Mouse (Mus musculus) kidney, adult 8-10 months (tissue): ENCODE results near the gene Gm21118.
"Not testable (repeated sequence)": the region's sequence is repeated elsewhere in the genome, so short reads cannot be mapped to it uniquely, and the experiment has no call there.

Source experiments
- DNase-seq, 2 experiments: peaks; one replicate each; pipeline ENCODE4 v3.0.0; 2022

Gene Gm21118

GRCm38 (mm10) chrY:70273542-70273941 is at the start of gene Gm21118:
Gm21118 (minus strand) TSS chrY:70273642.
- DNase-seq: not testable (repeated sequence)

- not testable (repeated sequence) for DNase-seq
Observed at GRCm38 (mm10) chrY:70303187-70303586, 29.7 kb upstream of the Gm21118 start, which contains the start of the genes Gm29423 and Gm29644. Gm29423 (minus strand) TSS chrY:70303287. Gm29644 (minus strand) TSS chrY:70303343.
